Mouse (Mus musculus): ENCODE results near the gene Negr1.

DNA sequence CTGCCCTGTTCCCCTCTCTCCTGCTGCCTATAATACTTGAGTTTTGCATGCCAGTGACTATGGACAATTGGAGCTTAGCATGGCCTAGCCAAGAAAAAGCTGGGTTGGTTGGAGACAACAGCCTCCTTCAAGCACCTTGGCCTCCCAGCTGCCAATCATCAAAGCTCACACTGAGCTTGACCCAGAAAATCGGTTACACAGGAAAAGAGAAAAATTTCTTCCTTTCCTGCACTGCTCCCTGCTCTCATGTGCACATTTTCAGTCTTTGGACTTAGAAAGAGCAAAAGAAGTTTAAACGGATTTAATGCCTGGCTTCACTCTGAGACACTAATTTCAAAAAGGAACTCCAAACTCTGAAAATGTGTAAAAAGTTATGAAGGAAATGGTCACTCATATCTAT is 233.0 kb downstream of the Negr1 start:
- TF ChIP-seq CTCF (IDR thresholded peaks at IDR 0.05; ENCODE audit: low read depth, low read length), result no peak
- TF ChIP-seq GATA1 (IDR thresholded peaks at IDR 0.05; ENCODE audit: borderline replicate concordance, low read length), result no peak
- TF ChIP-seq POLR2AphosphoS5 (IDR thresholded peaks at IDR 0.05; ENCODE audit: insufficient replicate concordance, low read depth, low read length), result no peak
- no peak for TF ChIP-seq TAL1 (conservative IDR thresholded peaks at IDR 0.05; ENCODE audit: low read depth, low read length)
- TF ChIP-seq GATA2 (IDR thresholded peaks at IDR 0.05; ENCODE audit: borderline replicate concordance, low read depth, low read length), result no peak
